Mouse (Mus musculus): ENCODE data around the gene Chd3.

The Chd3 gene

DNA sequence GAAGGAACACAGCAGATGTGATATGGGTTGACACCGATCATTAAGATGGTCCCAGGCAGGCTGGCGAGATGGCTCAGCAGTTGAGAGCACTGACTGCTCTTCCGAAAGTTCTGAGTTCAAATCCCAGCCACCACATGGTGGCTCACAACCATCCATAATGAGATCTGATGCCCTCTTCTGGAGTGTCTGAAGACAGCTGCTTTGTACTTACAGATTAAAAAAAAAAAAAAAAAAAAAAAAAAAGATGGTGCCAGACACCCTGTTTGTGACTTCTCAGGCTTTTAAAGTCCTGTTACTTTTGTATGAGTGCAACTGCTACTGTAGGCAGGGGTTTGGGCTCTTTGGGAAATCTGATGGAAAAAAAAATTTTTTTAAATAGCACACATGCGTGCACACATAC is 19.5 kb upstream of the Chd3 start:
- DNase-seq = no peak

DNA sequence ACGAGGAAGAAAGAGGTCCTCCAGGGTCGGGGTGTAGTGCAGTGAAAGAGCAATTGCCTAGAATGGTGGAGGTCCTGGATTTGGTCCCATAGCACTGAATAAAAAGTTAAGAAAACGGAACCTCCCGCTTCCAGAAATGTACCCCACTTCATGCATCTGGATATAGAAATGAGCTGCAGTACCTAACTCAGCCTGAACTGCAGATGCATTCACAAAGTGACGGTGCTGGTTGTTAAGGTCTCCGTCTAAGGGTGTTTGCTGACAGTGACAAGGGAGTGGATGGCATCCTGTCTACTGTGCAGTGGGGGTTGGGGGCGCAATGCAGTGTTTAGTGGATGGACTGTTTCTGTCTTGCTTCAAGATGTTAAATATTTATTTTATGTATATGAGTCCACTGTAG is 17.6 kb upstream of the Chd3 start:
- DNase-seq = no peak

DNA sequence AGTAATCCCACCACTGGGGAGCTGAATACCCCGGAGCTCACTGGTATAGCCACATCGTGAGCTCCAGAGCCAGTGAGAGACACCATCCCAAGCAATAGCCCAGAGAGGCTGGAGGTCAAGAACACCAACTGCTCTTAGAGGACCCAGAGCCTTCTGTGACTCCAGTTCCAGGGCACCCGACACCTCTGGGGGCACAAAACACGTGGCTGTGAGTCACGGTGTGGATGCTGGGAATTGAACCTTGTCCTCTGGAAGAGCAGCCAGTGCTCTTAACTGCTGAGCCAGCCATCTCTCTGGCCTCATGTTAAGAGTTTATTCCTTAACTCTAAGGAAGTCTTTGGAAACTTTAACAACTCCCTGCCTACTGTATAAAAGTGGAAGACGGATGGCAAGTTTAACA is 15.8 kb upstream of the Chd3 start:
- peak; percentile 80 to 90 for DNase-seq

DNA sequence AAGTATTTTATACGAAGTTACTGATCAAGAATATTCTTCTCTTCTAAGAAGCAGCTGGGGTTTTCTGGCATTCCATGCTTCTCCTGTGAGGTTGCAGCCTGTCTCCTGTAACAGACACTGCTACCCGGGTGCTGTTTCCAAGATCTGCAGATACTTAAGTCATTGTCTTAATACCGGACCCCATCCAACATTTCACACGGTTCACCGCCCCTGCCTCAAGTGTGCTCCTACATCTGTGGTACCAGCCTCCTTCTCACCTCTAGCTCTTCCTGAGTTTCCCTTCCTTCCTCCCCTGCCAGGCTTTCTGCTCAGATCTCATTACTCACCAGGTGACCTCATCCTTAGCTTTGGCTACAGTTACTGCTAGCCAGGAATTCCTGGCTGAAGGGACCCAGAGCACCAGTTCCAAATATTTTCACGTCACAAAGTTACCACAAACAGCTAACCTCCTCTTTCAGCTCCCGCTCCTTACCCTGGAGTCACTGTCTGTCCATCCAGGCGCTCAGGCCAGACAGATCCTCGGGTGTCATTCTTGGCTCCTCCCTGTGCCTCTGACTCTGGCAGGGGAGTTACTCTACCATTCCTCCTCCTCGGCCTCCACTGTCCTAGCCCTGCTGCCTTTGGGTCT is 13.4 kb upstream of the Chd3 start:
- peak in 1 of 2 experiments; percentile 33 for DNase-seq

DNA sequence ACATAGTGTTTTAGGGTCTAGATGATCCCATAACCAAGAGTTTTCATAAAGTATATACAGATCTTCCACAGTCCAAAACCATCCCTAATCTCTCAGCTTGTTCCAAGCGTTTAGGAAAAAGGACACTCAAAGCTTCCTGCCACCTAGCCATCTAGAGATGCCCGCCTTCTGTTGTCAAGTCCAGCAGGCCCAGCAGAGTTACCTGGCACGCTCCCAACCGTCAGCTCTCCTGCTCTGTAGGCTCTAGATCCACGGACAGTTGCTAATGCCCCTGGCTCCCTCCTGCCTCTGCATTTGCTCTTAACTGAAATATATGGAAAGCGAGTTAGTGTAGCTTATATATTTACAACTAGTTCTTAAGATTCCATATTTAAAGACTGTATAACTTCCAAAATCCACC is 12.2 kb upstream of the Chd3 start:
- DNase-seq = peak; percentile 57 to 75

DNA sequence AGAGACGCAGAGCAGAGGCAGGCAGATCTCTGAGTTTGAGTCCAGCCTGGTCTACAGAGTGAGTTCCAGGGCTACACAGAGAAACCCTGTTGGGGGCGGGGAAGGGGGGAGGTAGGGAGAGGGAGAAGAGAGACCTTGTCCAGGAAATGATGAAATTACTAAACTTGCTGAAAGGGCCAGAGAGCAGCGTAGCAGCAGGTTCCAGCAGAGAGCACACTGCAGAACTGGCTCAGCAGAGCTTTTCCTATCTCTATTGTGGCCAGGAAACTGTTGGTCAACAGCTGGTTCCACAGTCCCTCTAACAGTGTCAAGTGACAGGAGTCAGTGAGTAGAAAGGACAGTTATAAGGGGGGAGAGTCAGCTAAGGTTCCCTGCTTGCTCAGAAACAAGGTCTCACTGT is 10.4 kb upstream of the Chd3 start:
- DNase-seq = peak in 1 of 2 experiments; percentile 14

DNA sequence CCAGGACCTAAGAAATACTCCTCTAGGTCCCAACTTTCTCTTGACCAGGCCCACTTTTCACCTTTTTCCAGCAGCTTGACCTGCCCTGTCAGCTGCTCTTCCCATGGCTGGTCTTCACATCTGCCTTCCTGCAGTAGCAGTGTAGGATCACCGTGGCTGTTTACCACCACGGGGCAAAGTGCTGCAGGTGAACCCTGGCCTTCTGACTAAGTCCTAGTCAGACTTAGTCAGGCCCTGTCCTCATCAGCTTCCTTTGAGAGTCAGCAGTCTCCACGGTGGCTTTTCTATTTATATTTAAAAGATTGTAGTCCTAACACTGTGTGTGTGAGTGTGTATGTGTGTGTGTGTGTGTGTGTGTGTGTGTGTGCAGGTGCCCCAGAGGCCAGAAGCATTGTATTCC is 8.6 kb upstream of the Chd3 start:
- peak; percentile 74 to 88 for DNase-seq

DNA sequence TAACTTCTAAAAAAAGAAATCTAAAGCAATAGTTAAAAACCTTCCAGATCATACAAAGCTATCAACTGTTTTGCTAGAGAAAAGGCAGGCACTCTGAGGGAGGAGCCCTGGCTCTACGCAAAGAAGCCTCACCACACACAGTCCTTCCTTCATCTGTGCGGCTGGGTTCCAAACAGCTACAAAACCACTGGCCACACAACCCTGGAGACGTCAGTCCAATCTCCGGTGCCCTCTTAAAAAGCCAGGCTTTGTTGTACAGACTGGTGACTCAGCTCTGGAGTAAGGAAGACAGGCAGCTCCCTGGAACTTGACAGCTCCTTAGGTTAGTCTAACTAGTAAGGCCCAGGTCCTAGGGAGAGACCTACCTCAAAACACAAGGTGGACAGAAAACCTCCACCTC is 6.4 kb upstream of the Chd3 start:
- DNase-seq = no peak

DNA sequence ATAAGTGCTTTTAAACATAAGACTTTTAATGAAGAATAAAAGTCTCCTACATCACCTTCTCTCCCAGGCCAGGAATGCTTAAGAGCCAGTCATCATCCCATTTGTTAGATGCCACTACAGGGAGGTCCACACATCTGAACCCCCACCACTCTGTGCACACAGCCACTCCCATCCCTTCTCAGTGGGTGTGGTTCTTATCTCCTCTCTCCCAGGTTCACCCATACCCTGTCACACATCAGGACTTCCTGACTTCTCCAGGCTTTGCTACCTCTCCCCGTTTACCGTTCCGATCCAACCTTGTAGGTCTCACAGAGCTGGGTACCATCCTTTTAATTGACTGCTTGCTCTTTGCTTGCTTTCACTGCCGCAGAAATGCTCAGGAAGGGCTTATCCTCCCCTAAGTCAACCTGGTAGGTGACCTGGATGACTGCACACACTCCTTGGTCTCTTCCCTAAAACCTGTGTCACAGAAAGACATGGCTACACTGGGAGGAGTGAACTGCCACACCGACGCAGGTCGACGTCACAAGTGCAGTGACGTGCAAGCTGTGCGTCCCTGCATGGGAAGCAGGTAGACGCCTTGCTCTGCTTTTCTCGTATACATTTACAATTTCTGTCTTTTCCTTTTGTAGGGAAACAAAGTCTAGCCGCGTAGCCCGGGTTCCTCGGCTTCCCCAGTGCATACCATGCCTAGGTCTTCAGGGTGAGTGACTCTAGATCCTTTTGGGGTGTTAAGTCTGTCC is 4.2 kb upstream of the Chd3 start:
- no peak for DNase-seq

DNA sequence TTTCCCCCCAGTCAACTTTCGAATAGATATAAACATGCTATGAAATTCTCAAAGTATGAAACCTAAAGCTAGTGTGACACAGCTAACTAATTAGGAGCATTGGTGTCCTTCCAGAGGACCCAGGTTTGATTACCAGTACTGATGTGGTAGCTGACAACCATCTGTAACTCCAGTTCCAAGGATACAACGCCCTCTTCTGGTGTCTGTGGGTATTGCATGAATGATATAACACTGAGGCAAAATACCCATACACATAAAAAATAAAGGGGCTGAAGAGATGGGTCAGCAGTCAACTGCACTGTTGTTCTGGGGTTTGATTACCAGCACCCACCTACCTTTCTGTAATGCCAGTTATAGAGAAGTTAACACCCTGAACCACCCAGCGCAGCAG is 3.6 kb upstream of the Chd3 start:
- DNase-seq = peak in 1 of 2 experiments; percentile 43

DNA sequence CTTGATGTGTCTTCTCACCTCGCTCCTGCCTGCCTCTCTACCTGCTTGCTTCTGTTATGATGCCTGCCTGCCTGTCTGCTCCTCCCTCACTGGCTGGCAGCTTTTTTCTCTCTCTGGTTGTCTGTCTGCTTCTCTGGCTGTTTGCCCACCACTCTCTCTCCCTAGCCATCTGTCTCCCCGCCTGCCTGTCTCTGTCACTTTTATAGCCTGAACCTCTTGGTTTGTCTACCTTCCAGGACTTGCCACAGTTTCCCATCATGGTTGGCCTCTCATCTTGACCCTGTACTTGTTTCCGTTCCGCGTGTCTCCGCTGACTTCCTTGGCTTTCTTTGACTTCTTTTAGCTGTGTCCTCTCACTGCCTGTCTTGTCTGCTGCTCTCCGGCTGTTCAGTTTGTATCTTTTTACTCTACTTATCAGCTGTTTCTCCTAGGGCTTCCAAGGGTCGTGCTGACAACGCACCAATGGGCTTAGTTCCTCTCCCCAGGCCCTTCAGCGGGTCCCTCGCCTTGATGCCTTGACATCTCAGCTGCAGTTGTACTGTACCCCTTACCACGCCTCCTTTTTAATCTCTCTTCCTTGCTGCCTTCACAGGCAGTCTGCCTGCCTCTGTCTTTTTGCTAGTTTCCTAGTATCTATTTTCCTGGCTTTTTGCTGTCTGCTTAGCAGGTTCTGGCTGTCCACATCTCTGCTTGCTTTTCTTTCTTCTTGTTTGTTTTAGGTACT is 3.0 kb upstream of the Chd3 start:
- peak; percentile 44 to 50 for DNase-seq

DNA sequence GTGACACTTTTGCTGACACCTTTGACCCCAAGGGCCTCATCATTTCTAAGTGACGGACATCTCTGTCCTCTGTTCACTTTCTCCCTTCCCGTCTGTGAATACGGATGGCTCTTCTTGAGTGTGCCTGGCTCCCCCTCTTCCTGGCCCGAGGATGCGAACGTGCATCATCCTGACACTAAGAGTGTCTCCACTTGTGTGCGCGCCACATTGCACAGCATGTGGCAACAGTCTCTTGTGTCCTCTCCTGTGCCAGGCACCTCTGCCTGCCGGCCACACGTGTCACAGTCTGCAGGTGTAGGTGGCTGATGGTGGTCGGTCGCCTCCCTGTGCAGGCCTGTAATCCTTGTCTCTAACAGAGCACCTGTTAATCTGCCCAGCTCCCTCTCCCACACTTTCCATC is 2.4 kb upstream of the Chd3 start:
- DNase-seq = no peak

DNA sequence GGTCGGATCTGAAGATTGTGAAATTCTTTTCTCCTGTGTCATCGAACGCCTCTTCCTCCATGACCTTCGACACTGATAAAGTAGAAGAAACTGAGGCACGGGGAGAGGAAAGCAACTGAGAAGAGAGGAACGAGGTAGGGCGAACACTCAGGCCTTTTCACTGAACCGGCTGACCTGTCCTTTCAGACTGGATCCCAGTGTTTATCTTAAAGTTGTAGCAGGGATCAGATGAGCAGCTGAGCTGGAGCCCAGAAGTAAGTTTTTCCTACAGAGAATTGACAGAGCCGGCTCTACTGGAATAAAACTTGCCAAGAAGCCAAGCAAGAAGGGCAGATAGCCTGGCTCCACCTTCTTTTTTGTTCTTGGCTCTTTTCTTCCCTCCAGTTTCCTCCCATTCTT is 1.6 kb upstream of the Chd3 start:
- DNase-seq = no peak

DNA sequence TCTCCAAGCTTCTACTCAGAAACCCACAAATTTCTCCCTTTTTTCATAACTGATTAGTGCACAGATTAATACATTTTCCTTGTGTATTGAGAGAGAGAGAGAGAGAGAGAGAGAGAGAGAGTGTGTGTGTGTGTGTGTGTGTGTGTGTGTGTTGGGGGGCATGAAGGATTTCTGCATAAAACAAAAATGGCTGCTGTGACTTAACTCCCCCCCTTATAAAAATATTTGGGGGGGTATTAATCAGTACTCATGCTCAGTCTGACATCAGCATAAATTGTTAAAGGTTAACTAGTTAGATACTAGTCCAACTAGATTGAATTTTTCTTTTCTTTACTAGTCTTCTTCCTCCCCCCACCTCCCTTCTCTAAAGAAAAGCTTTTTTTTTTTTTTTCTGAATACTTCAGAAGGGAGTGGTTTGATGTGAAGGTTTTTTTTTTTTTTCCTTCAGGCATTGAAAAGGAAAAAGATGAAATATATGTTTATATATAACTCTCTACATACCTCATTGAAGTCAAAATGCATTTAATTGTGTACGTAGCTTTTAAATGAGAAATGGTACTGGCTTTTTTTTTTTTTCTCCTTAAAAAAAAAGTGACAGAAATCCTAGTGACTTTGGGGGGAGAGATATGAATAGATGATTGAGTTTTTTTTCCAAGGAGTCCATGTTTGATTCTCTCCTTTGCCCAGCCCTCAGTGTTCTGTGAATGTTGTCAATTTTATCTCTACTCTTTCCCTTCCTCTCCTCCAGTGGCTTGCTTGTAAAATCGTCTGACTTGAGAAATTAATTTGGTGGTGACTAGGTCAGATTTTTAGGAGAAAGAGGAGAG is 997 bp upstream of the Chd3 start:
- DNase-seq = no peak

DNA sequence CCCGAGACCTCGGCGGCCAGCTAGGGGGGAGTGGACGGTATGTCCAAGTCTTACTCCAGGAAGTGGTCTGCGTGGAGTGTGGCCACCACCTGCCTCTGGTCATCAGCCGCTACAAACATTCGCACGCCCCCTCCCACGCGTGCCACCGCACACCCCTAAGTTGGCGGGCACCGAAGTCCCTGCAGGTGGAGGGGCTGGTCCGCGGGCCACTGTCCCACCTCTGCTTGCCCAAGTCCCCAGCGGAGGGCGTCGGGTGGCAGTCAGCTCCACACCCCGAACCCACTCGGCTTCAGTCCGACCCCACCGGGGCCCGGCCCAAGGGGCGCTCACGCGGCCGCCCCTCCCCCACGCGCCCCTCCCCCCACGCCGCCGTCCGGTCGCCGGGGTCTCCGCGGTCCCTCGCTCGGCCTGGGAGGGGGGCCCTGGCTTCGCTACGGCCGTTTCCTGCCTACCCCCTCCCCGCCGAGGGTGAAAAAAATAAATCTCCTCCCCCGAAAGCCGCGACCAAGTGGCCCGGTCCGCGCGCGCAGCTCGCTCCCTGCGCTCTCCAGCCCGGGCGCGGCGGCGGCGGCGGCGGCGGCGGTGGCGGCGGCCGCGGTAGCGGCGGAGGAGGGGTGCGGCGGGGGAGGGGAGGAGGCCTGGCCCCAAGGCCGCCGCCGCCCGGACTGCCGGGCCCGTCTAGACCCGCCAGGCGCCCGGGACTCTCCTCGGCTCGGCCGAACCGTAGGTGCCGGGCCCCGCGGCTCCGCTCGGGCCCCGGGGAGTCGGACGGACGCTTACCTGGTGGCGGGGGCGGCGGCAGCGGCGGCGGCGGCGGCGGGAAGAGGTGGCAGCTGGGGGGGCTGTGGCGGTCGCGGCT is 621 bp downstream of the Chd3 start:
- DNase-seq = peak; percentile 38 to 77

DNA sequence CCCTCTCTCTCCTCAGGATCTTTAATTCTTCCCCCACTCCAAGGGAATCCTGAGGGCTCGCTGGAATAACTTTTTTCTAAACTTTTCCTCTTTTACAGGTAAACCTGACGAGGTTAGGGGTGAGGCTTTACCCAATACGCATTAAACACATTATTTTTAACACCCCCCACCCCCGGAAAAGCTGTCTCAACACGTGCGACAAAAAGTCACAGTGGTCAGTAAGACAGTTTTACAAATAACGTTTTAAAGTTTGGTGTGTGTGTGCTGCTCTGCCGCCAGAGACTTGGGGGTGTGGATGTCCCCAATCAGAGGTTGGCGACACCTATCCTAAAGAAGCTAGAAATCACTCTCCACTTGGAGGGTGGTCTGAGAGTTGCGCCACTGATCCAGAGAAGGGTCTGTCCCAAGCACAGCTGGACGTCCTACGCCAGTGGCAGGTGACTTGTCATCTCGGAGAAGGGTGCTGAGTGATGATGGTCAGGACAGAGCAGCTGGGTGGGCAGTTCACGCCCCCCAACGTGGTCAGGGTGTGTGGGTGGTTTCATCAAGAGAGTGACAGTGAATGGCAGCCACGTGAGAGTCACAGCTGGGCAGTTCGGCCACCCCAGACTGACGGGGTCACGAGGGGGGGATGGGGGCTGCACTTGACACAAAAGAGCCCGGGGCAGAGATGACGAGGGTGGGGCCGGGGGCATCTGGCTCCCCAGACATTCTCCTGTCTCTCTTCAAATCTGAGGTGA is 1.4 kb downstream of the Chd3 start:
- DNase-seq = peak; percentile 45 to 69

DNA sequence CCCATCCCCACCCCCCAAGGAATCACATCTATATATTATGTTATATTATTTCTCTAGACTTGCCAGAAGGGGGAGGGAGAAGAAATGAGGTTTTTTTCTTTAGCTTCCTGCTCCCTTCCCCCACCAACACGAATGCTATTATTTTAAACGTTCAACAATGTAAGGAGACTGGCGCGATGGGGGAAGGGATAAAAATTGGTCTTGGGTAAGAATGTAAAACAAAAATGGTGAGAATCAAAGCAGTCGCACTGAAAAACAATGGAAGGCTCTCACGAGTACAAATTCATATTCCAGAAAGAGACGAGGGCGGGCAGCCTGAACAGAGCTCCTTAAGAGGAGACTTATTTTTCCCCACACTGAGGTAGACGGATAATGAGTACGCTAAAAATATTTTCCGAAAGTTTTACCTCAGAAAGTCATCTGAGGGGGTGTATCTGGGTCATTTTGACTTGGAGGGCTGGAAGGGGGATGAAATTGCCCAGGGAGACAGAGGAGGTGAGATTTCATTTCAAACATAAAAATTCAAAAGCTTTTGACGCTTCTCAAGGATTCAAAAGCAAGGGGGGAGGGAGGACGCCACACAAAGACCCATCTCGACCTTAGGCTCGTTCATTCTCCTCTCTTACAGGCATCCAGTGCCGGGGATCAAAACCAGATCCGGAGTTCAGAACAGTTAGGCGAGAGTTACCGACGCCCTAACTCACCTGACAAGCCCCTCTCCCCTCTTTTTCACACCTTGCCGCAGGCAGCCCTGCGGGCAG is 2.2 kb downstream of the Chd3 start:
- DNase-seq = peak in 1 of 2 experiments; percentile 35

DNA sequence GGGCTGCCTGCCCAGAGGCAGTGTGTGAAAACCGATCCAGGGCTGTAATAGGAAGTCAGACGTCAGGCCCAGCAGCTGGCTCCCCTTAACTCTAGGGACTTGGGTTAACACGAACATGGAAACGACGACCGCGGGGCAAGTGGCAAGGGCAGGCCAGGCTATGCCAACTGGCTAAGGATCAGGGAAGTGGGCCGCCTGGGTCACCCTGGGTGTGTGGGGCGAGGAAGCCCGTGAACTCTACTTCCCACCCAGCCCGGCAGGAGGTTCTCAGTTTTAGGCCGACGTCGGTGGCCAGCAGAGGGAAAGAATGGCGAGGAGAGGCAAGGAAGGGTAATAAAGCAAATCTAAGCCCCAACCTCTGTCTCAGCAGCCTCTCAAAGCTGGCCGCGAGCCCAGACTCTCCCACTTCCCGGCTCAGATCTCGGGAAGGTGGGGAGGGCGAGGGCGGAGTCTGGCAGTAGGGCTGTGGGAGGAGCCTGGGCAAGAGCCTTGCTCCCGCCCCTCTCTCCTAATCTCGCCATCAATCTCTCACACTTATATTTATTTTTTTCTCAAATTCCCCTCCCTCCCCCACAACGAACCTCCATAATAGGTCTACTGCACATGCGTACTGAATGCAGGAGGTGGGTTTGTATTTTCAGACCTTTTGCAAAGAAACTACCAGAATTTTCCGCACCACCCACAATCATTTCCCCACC is 2.9 kb downstream of the Chd3 start:
- DNase-seq = peak; percentile 98 to 99

DNA sequence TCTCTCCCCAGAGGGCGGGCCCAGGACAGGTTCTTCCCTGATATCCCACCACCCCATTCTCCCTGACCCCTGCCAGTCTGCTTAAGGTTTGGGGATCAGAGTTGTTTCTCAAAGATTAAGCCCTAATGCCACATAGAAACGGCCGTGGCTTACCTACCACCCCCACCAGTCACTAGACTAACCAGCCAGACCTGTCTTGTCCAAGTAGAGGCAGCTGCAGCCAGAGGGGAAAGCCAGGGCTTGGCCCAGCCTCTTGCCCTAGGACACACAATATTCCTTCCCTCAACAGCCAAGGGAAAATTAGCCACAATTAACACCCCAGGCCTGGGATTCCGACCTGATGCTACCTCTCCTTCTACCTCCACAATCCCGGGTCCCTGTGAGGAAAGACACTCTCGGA is 3.5 kb downstream of the Chd3 start:
- no peak for DNase-seq

DNA sequence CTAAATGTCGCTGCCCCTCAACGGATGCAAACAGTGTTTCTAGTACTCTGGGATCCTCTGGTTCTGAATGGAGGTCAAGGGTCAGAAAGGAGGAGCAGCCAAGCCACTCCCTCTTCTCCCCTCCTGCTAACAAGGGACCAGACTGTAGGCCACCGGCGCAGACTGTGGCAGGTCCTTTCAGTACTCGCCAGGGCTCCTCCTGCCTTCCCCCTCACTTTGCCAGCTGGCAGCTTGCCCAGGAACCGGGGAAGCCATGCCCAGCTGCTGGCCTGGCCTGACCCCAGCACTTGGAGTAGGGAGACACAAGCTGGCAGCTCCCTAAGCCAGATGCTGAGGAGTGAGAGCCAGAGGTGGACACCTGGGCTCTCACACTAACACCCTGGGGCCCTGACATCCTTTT is 4.3 kb downstream of the Chd3 start:
- peak; percentile 98 to 99 for DNase-seq
